Mouse (Mus musculus): ENCODE data around the gene Vmn1r89.

The Vmn1r89 gene

DNA sequence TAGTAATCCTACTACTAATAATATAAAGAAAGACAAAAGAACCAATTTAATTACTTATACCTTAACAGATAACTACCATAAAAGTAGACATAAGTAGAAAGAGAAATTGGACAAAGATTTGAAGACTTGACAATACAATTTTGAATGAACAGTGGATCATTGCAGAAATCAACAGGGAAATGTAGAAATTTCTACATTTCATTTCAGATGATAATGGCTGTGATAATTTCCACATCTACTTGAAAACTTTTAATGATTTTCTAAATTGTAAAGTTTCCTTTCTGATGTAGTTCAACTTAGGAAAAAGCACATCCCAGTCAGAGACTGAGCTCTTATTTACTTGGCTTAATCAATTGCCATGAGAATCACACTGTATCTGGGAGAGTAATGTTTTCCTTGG, at the start of gene Vmn1r89:
Gene Vmn1r89 (plus strand): TSS at position 301 of the 400 bp plus-strand sequence.
- no peak for ATAC-seq (ENCODE audit: low TSS enrichment)

DNA sequence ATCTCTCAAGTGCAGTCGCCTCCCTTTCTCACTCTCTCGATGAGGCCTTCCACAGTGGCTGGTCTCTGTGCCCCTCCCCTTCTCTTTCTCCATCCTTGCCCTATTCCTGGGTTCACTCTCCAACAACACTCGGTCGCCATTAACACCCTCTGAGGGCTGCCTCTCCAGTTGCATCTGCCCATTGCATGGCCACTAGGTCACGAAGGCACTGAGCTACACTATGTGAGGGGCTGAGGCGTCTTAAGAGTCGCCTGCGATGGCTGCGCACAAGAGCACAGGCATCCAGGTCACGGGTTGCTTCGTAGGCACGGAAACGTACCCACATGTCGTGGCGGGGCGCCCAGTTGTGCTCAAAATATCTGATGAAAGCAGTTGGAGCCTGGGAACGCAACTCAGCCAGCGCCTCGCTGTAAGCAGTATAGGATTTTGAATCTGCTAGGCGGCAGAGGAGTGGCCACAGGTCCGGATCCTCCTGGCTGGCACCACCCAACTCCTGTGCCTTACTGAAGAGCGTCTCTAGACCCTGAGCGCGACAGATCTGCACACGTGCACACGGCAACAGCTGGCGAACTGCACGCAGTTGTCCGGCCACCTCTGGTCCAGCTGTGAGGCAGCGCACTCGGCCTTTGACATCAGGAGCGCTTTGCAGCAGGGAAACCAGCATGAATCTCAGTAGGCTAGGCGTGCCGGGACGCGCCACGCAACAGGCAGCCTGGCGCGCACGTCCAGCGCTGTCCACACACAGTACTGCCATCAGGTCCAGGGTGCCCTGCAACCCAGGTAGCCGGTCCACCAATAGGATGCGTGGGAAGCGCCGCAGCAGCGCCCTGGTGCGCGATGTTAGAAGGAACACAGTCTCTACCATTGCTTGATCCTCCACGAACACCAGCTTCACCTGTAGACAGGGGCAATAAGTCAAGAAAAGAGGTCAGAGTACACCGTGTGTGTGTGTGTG, 48.2 kb downstream of the Vmn1r89 start:
- ATAC-seq (ENCODE audit: low TSS enrichment), result peak; percentile 38

DNA sequence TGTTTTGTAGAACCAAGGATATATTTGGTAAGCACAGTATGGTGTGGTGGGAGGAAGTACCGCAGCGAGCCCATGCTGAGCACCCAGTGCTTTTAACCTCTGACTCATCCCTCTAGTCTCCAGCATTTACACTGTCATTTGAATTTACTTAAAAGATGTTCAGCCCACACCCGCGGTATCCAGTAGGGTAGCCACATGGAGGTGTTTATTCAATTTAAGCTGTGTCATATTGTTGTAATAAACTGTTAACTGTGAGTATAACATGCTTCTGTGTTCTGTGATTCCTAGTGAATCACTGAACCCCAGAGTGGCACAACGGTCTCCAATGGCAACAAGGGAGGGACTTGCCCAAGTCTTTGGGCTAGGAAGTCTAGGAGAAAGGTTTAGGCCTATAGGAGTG, 51.0 kb downstream of the Vmn1r89 start:
- ATAC-seq (ENCODE audit: low TSS enrichment), result peak; percentile 20; the same call in 1 of the 2 replicates

DNA sequence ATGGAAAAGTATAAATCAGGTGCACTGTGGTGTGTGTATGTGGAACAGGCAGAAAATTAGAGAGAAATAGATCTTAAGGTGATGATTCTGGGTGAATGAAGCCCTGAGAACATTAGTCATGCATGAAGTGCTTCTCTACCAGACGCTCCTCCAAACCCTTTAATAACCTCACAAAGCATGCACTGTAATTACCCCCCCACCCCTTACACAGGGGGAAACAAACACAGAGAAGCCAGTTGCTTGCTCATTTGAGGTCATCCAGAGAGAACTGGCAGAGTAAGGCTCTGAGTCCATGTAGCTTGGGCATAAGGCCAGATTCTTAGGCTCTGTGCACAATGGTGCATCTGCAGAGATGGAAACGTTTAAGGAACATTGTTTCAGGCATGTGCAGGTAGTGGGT, 51.6 kb downstream of the Vmn1r89 start:
- no peak for ATAC-seq (ENCODE audit: low TSS enrichment)

DNA sequence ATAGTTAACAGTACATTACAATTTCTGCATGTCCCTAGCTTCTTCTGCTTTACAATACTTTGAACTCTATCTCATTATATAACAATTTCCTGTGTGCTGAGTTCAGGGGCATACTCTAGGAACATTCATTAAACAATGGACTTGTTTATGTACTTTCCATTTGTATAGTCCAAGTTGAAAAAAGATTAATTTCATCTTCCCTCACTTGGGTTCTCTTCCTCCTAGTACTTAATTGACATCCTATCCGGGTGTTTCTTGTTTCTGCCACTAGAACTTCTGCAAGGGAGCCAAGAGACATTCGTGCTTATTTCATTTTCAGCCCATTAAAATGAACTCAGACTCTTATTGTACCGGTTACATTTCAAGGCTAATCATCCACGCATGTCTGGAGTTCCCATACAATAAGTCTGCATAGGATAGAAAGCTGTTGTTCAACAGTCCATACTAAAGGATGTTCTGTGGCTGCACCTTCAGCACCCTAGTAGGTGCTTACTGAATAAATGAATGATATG, 56.0 kb downstream of the Vmn1r89 start:
- no peak for ATAC-seq (ENCODE audit: low TSS enrichment)

DNA sequence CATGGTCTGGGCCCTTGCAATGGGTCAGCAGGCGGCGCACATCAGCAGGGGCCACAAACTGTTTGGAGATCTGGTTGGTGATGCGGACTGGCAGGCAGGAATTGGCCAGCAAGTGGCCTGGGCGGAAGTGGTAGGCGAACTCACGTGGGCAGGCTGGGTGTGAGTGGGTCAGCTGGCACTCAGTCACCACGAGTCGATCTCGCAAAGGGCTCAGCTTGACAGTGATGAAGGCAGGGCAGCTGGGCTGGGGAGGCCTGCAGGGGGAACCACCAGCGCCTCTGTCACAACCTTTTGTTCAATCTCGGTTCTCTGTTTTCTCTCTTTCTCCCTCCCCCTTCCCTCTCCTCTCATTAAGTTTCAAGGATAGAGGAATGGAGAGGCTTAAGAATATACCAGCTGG, 56.6 kb downstream of the Vmn1r89 start:
- ATAC-seq (ENCODE audit: low TSS enrichment), result no peak

Data from frontal cortex, adult (tissue).